Mouse (Mus musculus) kidney, postnatal 14 days (tissue): ENCODE data around the gene Cd209g.
"Not testable (repeated sequence)": the region's sequence is repeated elsewhere in the genome, so short reads cannot be mapped to it uniquely, and the experiment has no call there.

Source experiments
- DNase-seq: peaks from one replicate; pipeline ENCODE4 v3.0.0; 2022; ENCODE audit warnings: mixed read lengths

Gene Cd209g

GRCm38 (mm10) chr8:4133798-4134197 lies at the start of gene Cd209g:
Cd209g (plus strand) TSS chr8:4134098.
- DNase-seq = no peak

GRCm38 (mm10) chr8:4087180-4087722 lies 46.6 kb upstream of the Cd209g start:
- DNase-seq = not testable (repeated sequence)

GRCm38 (mm10) chr8:4088514-4088913 lies 45.4 kb upstream of the Cd209g start:
- not testable (repeated sequence) for DNase-seq

GRCm38 (mm10) chr8:4105735-4106134 lies 28.2 kb upstream of the Cd209g start, which contains the start of gene Cd209f:
Cd209f (minus strand) TSS chr8:4105835.
- not testable (repeated sequence) for DNase-seq

- DNase-seq = peak; percentile 69
Measured at GRCm38 (mm10) chr8:4139660-4140646, 6.1 kb downstream of the Cd209g start.

GRCm38 (mm10) chr8:4141721-4142120 lies 7.8 kb downstream of the Cd209g start:
- DNase-seq = no peak

- no peak for DNase-seq
Measured at GRCm38 (mm10) chr8:4147272-4147671, 13.4 kb downstream of the Cd209g start.

- DNase-seq = no peak
Measured at GRCm38 (mm10) chr8:4154878-4155277, 21.0 kb downstream of the Cd209g start.

- no peak for DNase-seq
Measured at GRCm38 (mm10) chr8:4162786-4163185, 28.9 kb downstream of the Cd209g start.

- DNase-seq = no peak
Measured at GRCm38 (mm10) chr8:4165176-4165851, 31.4 kb downstream of the Cd209g start.

- peak; percentile 99 for DNase-seq
Measured at GRCm38 (mm10) chr8:4165852-4166751, 32.2 kb downstream of the Cd209g start, which contains the start of gene Evi5l. Evi5l (plus strand) TSS chr8:4166567.

- DNase-seq = no peak
Measured at GRCm38 (mm10) chr8:4166881-4167525, 33.1 kb downstream of the Cd209g start.

GRCm38 (mm10) chr8:4167918-4168317 lies 34.0 kb downstream of the Cd209g start:
- no peak for DNase-seq

GRCm38 (mm10) chr8:4172486-4172885 lies 38.6 kb downstream of the Cd209g start:
- DNase-seq = no peak

- no peak for DNase-seq
Measured at GRCm38 (mm10) chr8:4174018-4174417, 40.1 kb downstream of the Cd209g start.

GRCm38 (mm10) chr8:4183409-4183808 lies 49.5 kb downstream of the Cd209g start:
- no peak for DNase-seq

GRCm38 (mm10) chr8:4186151-4186550 lies 52.3 kb downstream of the Cd209g start:
- DNase-seq = no peak
